Comparison of ENCODE assay signal across 12 mouse cellular contexts in the genomic region with DNA sequence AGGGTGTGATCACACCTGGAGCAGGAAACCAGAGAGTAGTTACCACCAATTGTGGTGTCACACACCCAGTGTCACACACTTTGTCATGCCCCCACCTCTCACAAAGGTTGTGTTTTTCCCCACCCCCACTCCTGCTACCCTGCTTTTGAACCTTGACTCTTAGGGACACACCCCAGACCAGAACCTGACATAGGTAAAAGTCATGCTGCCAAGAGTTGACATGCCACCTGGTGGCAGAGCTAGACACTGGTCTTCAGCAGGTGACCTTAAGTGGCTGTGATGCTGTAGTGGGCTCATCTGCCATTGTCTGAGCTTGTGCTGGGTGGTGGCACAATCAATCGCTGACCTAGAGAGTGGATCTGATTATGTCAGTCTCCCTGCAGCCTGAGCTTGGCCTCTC. TPM values are rescaled to one million over a fixed set of nuclear protein-coding genes. Genes with fewer than 3 reads are reported as not detected.
DNase-seq lines count a peak whose midpoint lies in the region; TF ChIP-seq lines count a peak whose summit lies in the region.
"Had no signal": no experiment of that assay in that cellular context is flagged by ENCODE, and none has a peak within 500 bp of the region (broad histone marks: within the 10 kb centered on the region; RNA-seq: fewer than 3 reads in every experiment).

No protein-coding gene starts in this region.

- peaks cover 35% of the 10 kb centered on the region for H3K79me2 ChIP-seq in liver, adult 2 months (ENCODE audit: control insufficient read depth, insufficient read depth, low read length)

- no peak for DNase-seq in cerebellum, adult 2 months
- no peak for DNase-seq in cerebellum, adult 9-11 months
- peak; percentile 70 for DNase-seq in liver, adult 2 months (ENCODE audit: extremely low read depth, low read depth, low spot score)
- DNase-seq in liver (no peak), A20 (ENCODE audit: low read depth, low spot score) (peak; percentile 31)
- peak; percentile 52 for DNase-seq in induced T-regulatory cell, adult 2 months (ENCODE audit: low read depth)
- DNase-seq in ovary, postnatal 36 days (ENCODE audit: low spot score) = no peak
- no peak for DNase-seq in adrenal gland, postnatal 14 days
- DNase-seq: left cerebral cortex, postnatal 4 days; lung, postnatal 14 days had no signal

- no peak overlapping the region for H3K4me3 ChIP-seq in cerebellum, adult 2 months (replicated peaks; ENCODE audit: insufficient read depth, low read depth, low read length)
- H3K4me3 ChIP-seq in liver, adult 2 months (ENCODE audit: insufficient read depth, low read depth, low read length) = no peak overlapping the region

- no peak for TF ChIP-seq POLR2A in cerebellum, adult 2 months (IDR thresholded peaks at IDR 0.05; ENCODE audit: borderline replicate concordance, insufficient read depth, low read length)
- TF ChIP-seq POLR2A in liver, adult 2 months (IDR thresholded peaks at IDR 0.05; ENCODE audit: extremely low read depth, insufficient read depth, low read length) = no peak

- peaks cover 11% of the 10 kb centered on the region for H3K4me1 ChIP-seq in cerebellum, adult 2 months (ENCODE audit: control insufficient read depth, insufficient read depth, low read length)
- peaks cover 39% of the 10 kb centered on the region for H3K4me1 ChIP-seq in liver, adult 2 months (ENCODE audit: control insufficient read depth, insufficient read depth, low read length)

- peak; percentile 25; the same call in 1 of the 2 replicates for TF ChIP-seq CTCF in cerebellum, adult 2 months (IDR thresholded peaks at IDR 0.05; ENCODE audit: borderline replicate concordance, insufficient read depth, low read depth, low read length)
- TF ChIP-seq CTCF in liver, adult 2 months (IDR thresholded peaks at IDR 0.05; ENCODE audit: low read depth, low read length) = peak; percentile 58

- 49% methylated on average over 1 of the region's 1 CpGs for WGBS in cerebellum, adult 2 months
- 34% methylated on average over 1 of the region's 1 CpGs for WGBS in liver, adult 2 months

- H3K27me3 ChIP-seq in cerebellum, adult 2 months (ENCODE audit: control insufficient read depth, insufficient read depth, low read length) = no peaks in the 10 kb centered on the region
- no peaks in the 10 kb centered on the region for H3K27me3 ChIP-seq in liver, adult 2 months (ENCODE audit: control insufficient read depth, insufficient read depth, low read length)

- H3K36me3 ChIP-seq in liver, adult 2 months (ENCODE audit: control insufficient read depth, insufficient read depth, low read length) = 0 out of 2 replicates have a peak, but pooled peaks cover 3% of the 10 kb centered on the region

- H3K9ac ChIP-seq in liver, adult 2 months (ENCODE audit: low read depth, low read length) = no peak overlapping the region

- no peak overlapping the region for H3K27ac ChIP-seq in cerebellum, adult 2 months (ENCODE audit: insufficient read depth, low read length)
- no peak overlapping the region for H3K27ac ChIP-seq in liver, adult 2 months (replicated peaks; ENCODE audit: insufficient read depth, low read depth, low read length)

RNA-seq across cellular contexts. Expression of a gene that starts 7.9 kb away (rescaled TPM):
- 37.5 and 39.5 TPM in 2 replicates for polyA plus RNA-seq in cerebellum, adult 2 months (2012; rRNA removed)
- 21.6 and 22.3 TPM in 2 replicates for total RNA-seq in liver, adult 2 months (2014; rRNA removed)
- polyA plus RNA-seq in liver, adult 2 months (2012; rRNA removed) = 30.4 and 34.2 TPM in 2 replicates
- 49.8 and 50.2 TPM in 2 replicates for total RNA-seq in adrenal gland, postnatal 14 days (2021)

RNA-seq across cellular contexts. Expression of a gene that starts 24.0 kb away (rescaled TPM):
- polyA plus RNA-seq in cerebellum, adult 2 months (2012; rRNA removed) = 33.8 and 37.7 TPM in 2 replicates
- 0.47 TPM in 1 of 2 replicates, not detected in the other for total RNA-seq in liver, adult 2 months (2014; rRNA removed)
- not detected in 2 replicates for polyA plus RNA-seq in liver, adult 2 months (2012; rRNA removed)
- total RNA-seq in adrenal gland, postnatal 14 days (2021) = 23.6 and 31.5 TPM in 2 replicates
- polyA plus RNA-seq: cortical plate, adult 2 months; heart, embryonic 14.5 days had no signal

RNA-seq across cellular contexts. Expression of a gene that starts 24.1 kb away (rescaled TPM):
- 301 and 310 TPM in 2 replicates for polyA plus RNA-seq in cerebellum, adult 2 months (2012; rRNA removed)
- 59.6 and 108 TPM in 2 replicates for total RNA-seq in liver, adult 2 months (2014; rRNA removed)
- 170 and 226 TPM in 2 replicates for polyA plus RNA-seq in liver, adult 2 months (2012; rRNA removed)
- 93.0 and 111 TPM in 2 replicates for total RNA-seq in adrenal gland, postnatal 14 days (2021)

RNA-seq across cellular contexts. Expression of a gene that starts 48.5 kb away (rescaled TPM):
- 113 and 118 TPM in 2 replicates for polyA plus RNA-seq in cerebellum, adult 2 months (2012; rRNA removed)
- total RNA-seq in liver, adult 2 months (2014; rRNA removed) = 146 and 168 TPM in 2 replicates
- polyA plus RNA-seq in liver, adult 2 months (2012; rRNA removed) = 218 and 238 TPM in 2 replicates
- total RNA-seq in adrenal gland, postnatal 14 days (2021) = 168 and 172 TPM in 2 replicates

RNA-seq across cellular contexts. Expression of a gene that starts 56.4 kb away (rescaled TPM):
- 0.59 and 0.79 TPM in 2 replicates for polyA plus RNA-seq in cerebellum, adult 2 months (2012; rRNA removed)
- 0.07 and 0.09 TPM in 2 replicates for total RNA-seq in liver, adult 2 months (2014; rRNA removed)
- 0.12 and 0.50 TPM in 2 replicates for polyA plus RNA-seq in liver, adult 2 months (2012; rRNA removed)
- 0.41 TPM in 1 of 2 replicates, not detected in the other for total RNA-seq in adrenal gland, postnatal 14 days (2021)
- total RNA-seq: left cerebral cortex, postnatal 4 days had no signal

Comparison
In these comparisons a context has a peak if more than half of its experiments do, and no peak if none do; other contexts are left out.
1. DNase-seq: peak in liver, adult 2 months (single experiment), A20 (single experiment) and induced T-regulatory cell, adult 2 months (single experiment); none in cerebellum, adult 2 months (0 of 2), cerebellum, adult 9-11 months (single experiment), liver (single experiment), ovary, postnatal 36 days (single experiment) and adrenal gland, postnatal 14 days (single experiment).
2. RNA of a gene that starts 24.0 kb away (total RNA-seq): 23.6 to 31.5 TPM in adrenal gland, postnatal 14 days; 0.47 TPM in liver, adult 2 months; every median in the first group is over 10 times any median in the second.